Mouse (Mus musculus) mature B cell (primary cell): Measurements from ENCODE around the gene Palm2.

Experiments
- in situ Hi-C: fragments of 300-500 bp; cut with MboI; formaldehyde crosslinking; loops from 2 replicates; pipeline ENCODE4 v1.14.3; 2019

The Palm2 gene

GRCm38 (mm10) chr4:57704575-57704974 lies 270.5 kb downstream of the Palm2 start:
- in situ Hi-C loops: no loop called here

- in situ Hi-C loops: no loop called here
Measured at GRCm38 (mm10) chr4:57715849-57716248, 281.8 kb downstream of the Palm2 start.

- in situ Hi-C loops: no loop called here
Measured at GRCm38 (mm10) chr4:57716735-57717134, 282.7 kb downstream of the Palm2 start.

- in situ Hi-C loops: no loop called here
Measured at GRCm38 (mm10) chr4:57717354-57717753, 283.3 kb downstream of the Palm2 start, which contains the start of gene Akap2. Akap2 (plus strand) TSS chr4:57717657.

GRCm38 (mm10) chr4:57719370-57719769 lies 285.3 kb downstream of the Palm2 start:
- in situ Hi-C loops: no loop called here

GRCm38 (mm10) chr4:57720869-57721361 lies 286.9 kb downstream of the Palm2 start:
- in situ Hi-C loops: no loop called here

GRCm38 (mm10) chr4:57722296-57722695 lies 288.2 kb downstream of the Palm2 start:
- in situ Hi-C loops: no loop called here

- in situ Hi-C loops: no loop called here
Measured at GRCm38 (mm10) chr4:57723659-57724058, 289.6 kb downstream of the Palm2 start.

- in situ Hi-C loops: no loop called here
Measured at GRCm38 (mm10) chr4:57725569-57725968, 291.5 kb downstream of the Palm2 start.

- in situ Hi-C loops: no loop called here
Measured at GRCm38 (mm10) chr4:57728611-57729183, 294.6 kb downstream of the Palm2 start.

GRCm38 (mm10) chr4:57730047-57730446 lies 296.0 kb downstream of the Palm2 start:
- in situ Hi-C loops: no loop called here

GRCm38 (mm10) chr4:57730801-57731598 lies 297.0 kb downstream of the Palm2 start:
- in situ Hi-C loops: no loop called here

- in situ Hi-C loops: no loop called here
Measured at GRCm38 (mm10) chr4:57732351-57732750, 298.3 kb downstream of the Palm2 start.

- in situ Hi-C loops: no loop called here
Measured at GRCm38 (mm10) chr4:57733445-57733844, 299.4 kb downstream of the Palm2 start.

- in situ Hi-C loops: no loop called here
Measured at GRCm38 (mm10) chr4:57735426-57735825, 301.4 kb downstream of the Palm2 start.

GRCm38 (mm10) chr4:57738856-57739552 lies 305.0 kb downstream of the Palm2 start:
- in situ Hi-C loops: no loop called here

GRCm38 (mm10) chr4:57743325-57743929 lies 309.4 kb downstream of the Palm2 start:
- in situ Hi-C loops: no loop called here

GRCm38 (mm10) chr4:57750651-57751050 lies 316.6 kb downstream of the Palm2 start:
- in situ Hi-C loops: no loop called here

GRCm38 (mm10) chr4:57751054-57751453 lies 317.0 kb downstream of the Palm2 start:
- in situ Hi-C loops: no loop called here

GRCm38 (mm10) chr4:57751566-57751965 lies 317.5 kb downstream of the Palm2 start:
- in situ Hi-C loops: no loop called here

GRCm38 (mm10) chr4:57755085-57755484 lies 321.0 kb downstream of the Palm2 start:
- in situ Hi-C loops: no loop called here

- in situ Hi-C loops: no loop called here
Measured at GRCm38 (mm10) chr4:57757997-57758396, 323.9 kb downstream of the Palm2 start.
